8 mouse cellular contexts compared by ENCODE assay signal in the genomic region with DNA sequence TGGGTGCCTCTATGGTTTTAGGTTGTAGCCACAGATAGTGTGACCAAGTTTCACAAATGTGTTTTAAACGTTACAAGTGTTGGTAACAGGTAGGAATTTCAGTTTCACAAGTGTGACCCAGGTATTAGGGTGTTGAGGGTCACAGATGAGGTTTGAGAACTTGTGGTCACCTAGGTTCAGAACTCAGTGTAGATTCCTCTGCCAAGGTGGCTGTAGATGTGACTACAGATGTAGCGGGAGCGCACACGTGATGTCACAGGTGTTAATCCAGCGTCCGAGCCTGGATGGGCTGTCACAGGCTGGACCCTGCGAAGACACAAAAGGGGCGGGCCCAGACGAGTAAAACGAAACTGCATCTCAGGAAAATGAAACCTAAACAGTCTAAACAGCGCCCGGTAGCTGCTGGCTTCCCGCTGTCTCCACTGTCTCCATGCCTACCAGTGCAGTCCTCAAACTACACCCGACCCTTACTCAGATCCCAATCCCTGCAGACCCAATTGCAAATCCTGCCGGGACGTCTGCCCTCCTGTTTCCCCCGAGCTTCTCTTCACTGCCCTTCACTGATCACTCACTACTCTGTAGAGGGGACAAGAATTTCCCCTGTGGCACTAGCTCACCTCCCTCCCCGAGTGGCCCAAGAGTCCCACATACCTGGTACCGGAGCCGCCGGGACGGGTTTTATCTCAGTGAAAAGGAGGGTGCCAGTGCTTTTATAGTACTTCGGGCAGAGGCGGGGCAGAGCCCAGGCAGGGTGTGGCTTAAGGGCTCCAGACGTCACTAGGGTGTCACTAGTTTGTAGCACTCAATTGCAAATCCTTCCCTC. TPM values are rescaled to one million over a fixed set of nuclear protein-coding genes. Genes with fewer than 3 reads are reported as not detected.
DNase-seq lines count a peak whose midpoint lies in the region; ATAC-seq lines count a peak whose summit lies in the region.

Gene Irf7 (minus strand): TSS at position 743 of the 823 bp plus-strand sequence.

- peak within 1 kb of the TSS; percentile 96 for H3K4me2 ChIP-seq in heart, embryonic 16.5 days (ENCODE audit: low read depth, low read length)

- peak within 1 kb of the TSS; percentile 83 for H3K9ac ChIP-seq in heart, embryonic 16.5 days (ENCODE audit: low read length)

- no peaks in the 10 kb centered on the region for H3K27me3 ChIP-seq in heart, embryonic 16.5 days (ENCODE audit: control insufficient read depth, insufficient read depth, low read length)

- H3K4me1 ChIP-seq in heart, embryonic 16.5 days (ENCODE audit: control insufficient read depth, insufficient read depth, low read length), result peaks cover 12% of the 10 kb centered on the region

- WGBS in heart, embryonic 16.5 days, result 9% methylated on average over 25 of the region's 25 CpGs

- DNase-seq in A20 (ENCODE audit: low read depth, low spot score), result peak; percentile 87
- peak; percentile 61 to 65 for DNase-seq in adrenal gland, adult 18-20 months (ENCODE audit: low spot score in 2 of 2)
- DNase-seq in kidney, postnatal 14 days, result peak; percentile 73
- DNase-seq in retina, postnatal 1 day, result peak; percentile 62
- no peak for DNase-seq in right cerebral cortex, postnatal 4 days

- no peaks in the 10 kb centered on the region for H3K9me3 ChIP-seq in heart, embryonic 16.5 days (replicated peaks; ENCODE audit: control insufficient read depth, low read length)

- ATAC-seq in erythroblast, adult 5-6 weeks (replicated peaks; ENCODE audit: low FRiP score, poor library complexity, severe bottlenecking), result peak; percentile 84
- peak; percentile 56 for ATAC-seq in heart, embryonic 16.5 days (replicated peaks; ENCODE audit: extremely low read depth, insufficient read depth, low FRiP score)
- ATAC-seq in megakaryocyte, adult 5-6 weeks (ENCODE audit: poor library complexity, severe bottlenecking), result peak; percentile 62

- H3K4me3 ChIP-seq in heart, embryonic 16.5 days (ENCODE audit: low read length), result peak within 1 kb of the TSS; percentile 84

- peak within 1 kb of the TSS; percentile 31 for H3K27ac ChIP-seq in heart, embryonic 16.5 days (ENCODE audit: low read length)

- H3K36me3 ChIP-seq in heart, embryonic 16.5 days (ENCODE audit: control insufficient read depth, insufficient read depth), result peaks cover 32% of the 10 kb centered on the region

RNA-seq across cellular contexts. Expression of gene Irf7, which starts in this region (rescaled TPM):
- 1 to 10 TPM; 7.9 to 8.4 TPM for total RNA-seq in adrenal gland, adult 18-20 months (2021)
- total RNA-seq in erythroblast, adult 5-6 weeks (2015; ENCODE audit: low replicate concordance), result 49.5 and 73.8 TPM in 2 replicates
- 78.0 and 88.9 TPM in 2 replicates for total RNA-seq in erythroblast, adult 5-6 weeks (2017; ENCODE audit: low replicate concordance)
- polyA plus RNA-seq in heart, embryonic 16.5 days (2015; fragmentation: Nextera tagmentation; extraction: Ambion mirVana), result 4.7 and 9.1 TPM in 2 replicates
- total RNA-seq in megakaryocyte, adult 5-6 weeks (2015), result 42.6 and 50.5 TPM in 2 replicates
- total RNA-seq in megakaryocyte, adult 5-6 weeks (2017), result 60.6 and 65.6 TPM in 2 replicates

Comparison
In these comparisons a context has a peak if more than half of its experiments do, and no peak if none do; other contexts are left out.
1. RNA of gene Irf7 (total RNA-seq): 49.5 to 88.9 TPM in erythroblast, adult 5-6 weeks and 42.6 to 65.6 TPM in megakaryocyte, adult 5-6 weeks; 7.9 to 8.4 TPM in adrenal gland, adult 18-20 months; every median in the first group is over 4 times any median in the second.
2. Peak in every context shown above with its lines, with median percentiles within 50 percentile points of each other: ATAC-seq.